Mouse (Mus musculus): ENCODE data around the gene Bdh1. TPM values are rescaled to one million over a fixed set of nuclear protein-coding genes. Genes with fewer than 3 reads are reported as not detected.
A peak's percentile ranks its signal among the peaks of the same experiment; 100 is the strongest.

Gene Bdh1
- polyA plus RNA-seq, 1 experiment from 2014 or later: 3.1 TPM

DNA sequence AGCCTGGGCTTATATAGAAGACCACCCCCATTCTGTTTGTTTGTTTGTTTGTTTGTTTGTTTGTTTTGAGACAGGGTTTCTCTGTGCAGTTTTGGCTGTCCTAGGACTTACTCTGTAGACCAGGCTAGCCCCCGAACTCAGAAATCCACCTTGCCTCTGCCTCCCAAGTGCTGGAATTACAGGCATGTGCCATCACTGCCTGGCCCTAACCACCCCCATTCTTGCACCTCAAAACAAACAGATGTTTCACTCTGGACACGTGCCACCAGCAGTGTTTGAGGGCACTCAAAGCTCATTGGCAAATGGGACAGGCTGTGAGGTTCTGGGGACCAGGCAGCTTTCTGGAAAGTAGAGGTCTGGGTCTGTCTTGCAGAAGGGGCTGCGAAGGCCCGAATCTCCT, 18.1 kb upstream of the Bdh1 start:
- no peaks in the 10 kb centered on the region for H3K4me1 ChIP-seq (ENCODE audit: insufficient read depth)
- H3K27me3 ChIP-seq (ENCODE audit: insufficient read depth, low read length): no peaks in the 10 kb centered on the region
- H3K27ac ChIP-seq (ENCODE audit: low read depth): no peak overlapping the region
- no peaks in the 10 kb centered on the region for H3K9me3 ChIP-seq (ENCODE audit: low read depth, low read length)
- DNase-seq (no peak), ATAC-seq (ENCODE audit: insufficient read depth) (no peak)
- H3K4me3 ChIP-seq (ENCODE audit: low read depth, low read length): no peak overlapping the region
- no peak for TF ChIP-seq CTCF (IDR thresholded peaks at IDR 0.05; ENCODE audit: low read depth)
- no peak overlapping the region for H3K9ac ChIP-seq
- H3K36me3 ChIP-seq (ENCODE audit: insufficient read depth): no peaks in the 10 kb centered on the region
- 74% methylated on average over 4 of the region's 4 CpGs for WGBS
- no peak overlapping the region for H3K4me2 ChIP-seq

DNA sequence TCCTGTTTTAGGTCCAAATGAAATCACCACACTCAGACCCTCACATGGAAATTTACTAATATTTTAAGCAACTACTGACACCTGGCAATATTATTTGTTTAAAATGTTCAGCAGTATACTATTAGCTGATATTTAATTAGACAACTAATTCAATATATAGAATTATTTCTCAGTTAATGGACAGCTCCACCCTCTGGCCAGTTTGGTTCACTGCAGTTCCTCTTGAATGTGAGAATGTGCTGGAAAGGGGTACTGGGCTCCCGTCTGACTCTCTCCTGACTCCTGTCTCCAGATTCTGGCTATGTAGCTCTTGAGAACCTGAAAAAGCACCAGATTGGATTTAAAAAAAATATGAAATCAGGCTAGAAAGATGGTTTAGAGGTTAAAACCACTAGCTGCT, 17.0 kb upstream of the Bdh1 start:
- 45% methylated on average over 1 of the region's 1 CpGs for WGBS
- H3K27me3 ChIP-seq (ENCODE audit: insufficient read depth, low read length): no peaks in the 10 kb centered on the region
- DNase-seq (peak; percentile 31), ATAC-seq (ENCODE audit: insufficient read depth) (no peak)
- no peaks in the 10 kb centered on the region for H3K9me3 ChIP-seq (ENCODE audit: low read depth, low read length)
- no peak overlapping the region for H3K9ac ChIP-seq
- no peak overlapping the region for H3K27ac ChIP-seq (ENCODE audit: low read depth)
- H3K4me1 ChIP-seq (ENCODE audit: insufficient read depth): no peaks in the 10 kb centered on the region
- no peak overlapping the region for H3K4me3 ChIP-seq (ENCODE audit: low read depth, low read length)
- H3K36me3 ChIP-seq (ENCODE audit: insufficient read depth): no peaks in the 10 kb centered on the region
- H3K4me2 ChIP-seq: no peak overlapping the region
- peak; percentile 52 for TF ChIP-seq CTCF (IDR thresholded peaks at IDR 0.05; ENCODE audit: low read depth)

DNA sequence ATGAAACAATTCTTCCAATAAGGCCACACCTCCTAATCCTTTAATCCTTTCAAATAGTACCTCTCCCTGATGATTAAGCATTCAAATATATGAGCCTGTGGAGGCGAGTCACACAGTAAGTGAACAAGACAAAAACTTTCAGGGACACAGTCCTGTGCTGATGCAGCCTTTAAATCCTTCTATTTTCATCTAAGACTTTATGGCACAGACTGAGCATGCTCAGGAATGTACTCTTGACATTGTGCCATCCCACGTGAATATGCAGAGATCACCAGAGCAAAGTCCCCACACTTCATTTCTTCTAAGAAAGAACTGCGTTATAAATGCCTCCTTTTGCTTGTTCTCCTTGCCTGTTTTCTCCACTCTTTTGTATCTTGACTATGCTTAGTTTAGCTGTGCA, 14.2 kb upstream of the Bdh1 start:
- no peak overlapping the region for H3K9ac ChIP-seq
- H3K9me3 ChIP-seq (ENCODE audit: low read depth, low read length): no peaks in the 10 kb centered on the region
- DNase-seq (no peak), ATAC-seq (ENCODE audit: insufficient read depth) (no peak)
- 61% methylated on average over 3 of the region's 3 CpGs for WGBS
- H3K4me1 ChIP-seq (ENCODE audit: insufficient read depth): no peaks in the 10 kb centered on the region
- no peaks in the 10 kb centered on the region for H3K36me3 ChIP-seq (ENCODE audit: insufficient read depth)
- H3K4me2 ChIP-seq: no peak overlapping the region
- H3K4me3 ChIP-seq (ENCODE audit: low read depth, low read length): no peak overlapping the region
- TF ChIP-seq CTCF (IDR thresholded peaks at IDR 0.05; ENCODE audit: low read depth): no peak
- no peaks in the 10 kb centered on the region for H3K27me3 ChIP-seq (ENCODE audit: insufficient read depth, low read length)
- H3K27ac ChIP-seq (ENCODE audit: low read depth): no peak overlapping the region

GRCm38 (mm10) chr16:31410969-31411368, 11.1 kb upstream of the Bdh1 start:
- ATAC-seq (ENCODE audit: insufficient read depth) (no peak), DNase-seq (no peak)
- Histone ChIP-seq H3K4me2 (no peak overlapping the region), H3K9me3 (ENCODE audit: low read depth, low read length) (no peaks in the 10 kb centered on the region), H3K36me3 (ENCODE audit: insufficient read depth) (no peaks in the 10 kb centered on the region), H3K4me1 (ENCODE audit: insufficient read depth) (no peaks in the 10 kb centered on the region), H3K9ac (no peak overlapping the region), H3K27ac (ENCODE audit: low read depth) (no peak overlapping the region), H3K4me3 (ENCODE audit: low read depth, low read length) (no peak overlapping the region), H3K27me3 (ENCODE audit: insufficient read depth, low read length) (no peaks in the 10 kb centered on the region)
- TF ChIP-seq CTCF (IDR thresholded peaks at IDR 0.05; ENCODE audit: low read depth): no peak
- WGBS: 62% methylated on average over 4 of the region's 4 CpGs

GRCm38 (mm10) chr16:31412321-31412720, 9.8 kb upstream of the Bdh1 start:
- TF ChIP-seq CTCF (IDR thresholded peaks at IDR 0.05; ENCODE audit: low read depth): no peak
- Histone ChIP-seq H3K4me1 (ENCODE audit: insufficient read depth) (no peaks in the 10 kb centered on the region), H3K36me3 (ENCODE audit: insufficient read depth) (no peaks in the 10 kb centered on the region), H3K27ac (ENCODE audit: low read depth) (no peak overlapping the region), H3K4me2 (peak overlapping the region; percentile 18; the same call in 1 of the 2 replicates), H3K9ac (no peak overlapping the region; the same call in 1 of the 2 replicates), H3K4me3 (ENCODE audit: low read depth, low read length) (no peak overlapping the region), H3K9me3 (ENCODE audit: low read depth, low read length) (no peaks in the 10 kb centered on the region), H3K27me3 (ENCODE audit: insufficient read depth, low read length) (no peaks in the 10 kb centered on the region)
- DNase-seq (peak; percentile 82), ATAC-seq (ENCODE audit: insufficient read depth) (peak; percentile 79)
- WGBS: 46% methylated on average over 14 of the region's 14 CpGs

GRCm38 (mm10) chr16:31413777-31414176, 8.3 kb upstream of the Bdh1 start:
- TF ChIP-seq CTCF (IDR thresholded peaks at IDR 0.05; ENCODE audit: low read depth): no peak
- WGBS: 65% methylated on average over 3 of the region's 3 CpGs
- no peak overlapping the region for H3K9ac ChIP-seq
- H3K9me3 ChIP-seq (ENCODE audit: low read depth, low read length): no peaks in the 10 kb centered on the region
- no peak overlapping the region for H3K4me3 ChIP-seq (ENCODE audit: low read depth, low read length)
- H3K4me2 ChIP-seq: no peak overlapping the region
- no peak overlapping the region for H3K27ac ChIP-seq (ENCODE audit: low read depth)
- no peaks in the 10 kb centered on the region for H3K36me3 ChIP-seq (ENCODE audit: insufficient read depth)
- ATAC-seq (ENCODE audit: insufficient read depth) (no peak), DNase-seq (no peak)
- H3K4me1 ChIP-seq (ENCODE audit: insufficient read depth): no peaks in the 10 kb centered on the region
- H3K27me3 ChIP-seq (ENCODE audit: insufficient read depth, low read length): no peaks in the 10 kb centered on the region

GRCm38 (mm10) chr16:31415885-31416450, 6.1 kb upstream of the Bdh1 start:
- Histone ChIP-seq H3K9ac (no peak overlapping the region), H3K4me1 (ENCODE audit: insufficient read depth) (no peaks in the 10 kb centered on the region), H3K9me3 (ENCODE audit: low read depth, low read length) (no peaks in the 10 kb centered on the region), H3K27me3 (ENCODE audit: insufficient read depth, low read length) (no peaks in the 10 kb centered on the region), H3K4me2 (no peak overlapping the region), H3K36me3 (ENCODE audit: insufficient read depth) (no peaks in the 10 kb centered on the region), H3K4me3 (ENCODE audit: low read depth, low read length) (no peak overlapping the region), H3K27ac (ENCODE audit: low read depth) (no peak overlapping the region)
- DNase-seq: no peak
- TF ChIP-seq CTCF (IDR thresholded peaks at IDR 0.05; ENCODE audit: low read depth): no peak
- no peak for ATAC-seq (ENCODE audit: insufficient read depth)
- WGBS: 50% methylated on average over 9 of the region's 9 CpGs

- no peak for ATAC-seq (ENCODE audit: insufficient read depth)
Measured at GRCm38 (mm10) chr16:31418704-31419103, 3.4 kb upstream of the Bdh1 start.

More at GRCm38 (mm10) chr16:31418704-31419103, 3.4 kb upstream of the Bdh1 start:
- H3K27ac ChIP-seq (ENCODE audit: low read depth): no peak overlapping the region
- H3K9me3 ChIP-seq (ENCODE audit: low read depth, low read length): no peaks in the 10 kb centered on the region
- H3K4me1 ChIP-seq (ENCODE audit: insufficient read depth): no peaks in the 10 kb centered on the region
- H3K9ac ChIP-seq: no peak overlapping the region
- no peak for TF ChIP-seq CTCF (IDR thresholded peaks at IDR 0.05; ENCODE audit: low read depth)
- no peaks in the 10 kb centered on the region for H3K36me3 ChIP-seq (ENCODE audit: insufficient read depth)
- no peaks in the 10 kb centered on the region for H3K27me3 ChIP-seq (ENCODE audit: insufficient read depth, low read length)
- 41% methylated on average over 3 of the region's 3 CpGs for WGBS
- peak; percentile 34 for DNase-seq
- no peak overlapping the region for H3K4me2 ChIP-seq
- no peak overlapping the region for H3K4me3 ChIP-seq (ENCODE audit: low read depth, low read length)
